Mouse (Mus musculus) bone marrow macrophage, adult 2 months (primary cell): ENCODE measurements around the gene Tmco4. TPM values are rescaled to one million over a fixed set of nuclear protein-coding genes. Genes with fewer than 3 reads are reported as not detected.
A peak's percentile ranks its signal among the peaks of the same experiment; 100 is the strongest.

Experiments used
- H3K27ac ChIP-seq: 2 replicates; pipeline ENCODE4 v1.5.1; 2012; ENCODE audit warnings: low read depth, low read length; ENCODE audit not compliant: insufficient read depth
- H3K4me1 ChIP-seq: 2 replicates; pipeline ENCODE4 v1.6.1; 2012; ENCODE audit warnings: low read length; ENCODE audit not compliant: control insufficient read depth, insufficient read depth
- H3K4me3 ChIP-seq: 2 replicates; pipeline ENCODE4 v1.5.1; 2012; ENCODE audit warnings: mild to moderate bottlenecking, low read length, moderate library complexity; ENCODE audit not compliant: insufficient read depth
- CTCF ChIP-seq: IDR thresholded peaks from 2 replicates; pipeline ENCODE4 v1.5.1; 2012; ENCODE audit warnings: low read depth, mild to moderate bottlenecking, low read length, moderate library complexity
- POLR2A ChIP-seq: IDR thresholded peaks from 2 replicates; pipeline ENCODE4 v1.6.1; 2012; ENCODE audit warnings: mild to moderate bottlenecking, low read depth, low read length, borderline replicate concordance
- polyA plus RNA-seq: library from polyadenylated mRNA; stranded (reverse); fragments of >200 nt; gene quantifications from 2 replicates; pipeline ENCODE4 v1.2.4, GENCODE M21; 2012; ENCODE audit not compliant: missing spikeins, insufficient read depth, insufficient read length

Tmco4 gene
- polyA plus RNA-seq = 5.4 and 6.5 TPM in 2 replicates

GRCm38 (mm10) chr4:138972827-138973718 lies at the start of gene Tmco4:
TSS of gene Tmco4 (plus strand) at chr4:138972888.
- Histone ChIP-seq H3K27ac (peak within 1 kb of the TSS; percentile 92), H3K4me1 (peaks cover 39% of the 10 kb centered on the region), H3K4me3 (peak within 1 kb of the TSS; percentile 90)
- no peak for TF ChIP-seq CTCF
- TF ChIP-seq POLR2A = 0 out of 2 replicates have a peak, but pooled peaks have one; percentile 40

DNA sequence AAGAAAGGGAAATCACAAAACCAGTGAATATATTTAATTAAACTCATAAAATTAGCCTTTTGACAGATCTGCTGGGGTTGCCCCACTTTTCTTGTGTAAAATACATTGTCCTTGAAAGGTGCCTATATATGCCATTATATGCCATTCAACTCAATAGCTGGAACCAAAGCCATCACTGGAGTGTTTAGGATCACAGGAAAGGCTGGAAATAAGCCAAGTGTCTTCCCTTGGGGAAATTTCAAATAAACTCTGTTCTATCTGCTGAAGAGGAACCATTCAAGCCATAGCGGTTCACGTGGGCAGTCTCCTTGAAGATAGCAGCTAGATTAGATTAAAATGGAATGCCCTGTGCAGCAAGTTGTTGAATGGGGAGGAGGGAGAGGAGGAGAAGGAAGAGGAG lies 47.1 kb upstream of the Tmco4 start:
- no peak overlapping the region for H3K4me3 ChIP-seq
- no peaks in the 10 kb centered on the region for H3K4me1 ChIP-seq
- TF ChIP-seq POLR2A = no peak
- no peak for TF ChIP-seq CTCF
- no peak overlapping the region for H3K27ac ChIP-seq

- no peaks in the 10 kb centered on the region for H3K4me1 ChIP-seq
- H3K27ac ChIP-seq = no peak overlapping the region
- no peak overlapping the region for H3K4me3 ChIP-seq
- TF ChIP-seq CTCF (no peak), POLR2A (no peak)
Measured at GRCm38 (mm10) chr4:138933862-138934261, 38.8 kb upstream of the Tmco4 start.

DNA sequence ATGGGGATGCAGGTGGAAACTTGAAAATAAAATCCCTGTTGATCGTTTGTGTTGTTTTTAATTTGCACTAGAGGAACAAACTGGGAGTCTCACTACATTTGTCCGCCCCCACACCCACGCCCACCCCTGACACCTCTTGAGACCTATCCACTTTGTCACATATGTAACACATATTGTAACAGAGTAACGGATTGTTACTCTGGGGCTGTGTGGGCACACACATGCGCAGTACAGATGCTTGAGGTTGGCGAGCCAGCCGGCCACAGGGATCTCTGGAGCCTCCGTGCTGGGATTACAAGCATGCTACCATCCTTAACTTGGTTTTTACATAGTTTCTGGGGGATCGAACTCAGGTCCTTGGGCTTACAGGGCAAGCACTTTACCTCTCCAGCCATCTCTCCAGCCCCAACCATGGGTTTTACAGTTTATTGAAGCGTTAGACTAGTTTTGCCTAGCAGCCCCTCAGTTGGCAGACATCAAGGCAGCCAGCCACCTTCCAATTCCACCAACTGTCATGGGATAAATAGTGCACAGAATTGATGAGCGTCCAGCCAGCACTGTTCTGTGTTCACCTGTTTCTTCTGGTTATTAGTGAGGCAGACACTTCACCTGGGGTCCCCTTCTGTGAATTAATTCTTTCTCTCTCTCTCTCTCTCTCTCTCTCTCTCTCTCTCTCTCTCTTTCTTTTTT lies 38.1 kb upstream of the Tmco4 start:
- TF ChIP-seq CTCF (no peak), POLR2A (no peak)
- H3K4me3 ChIP-seq = no peak overlapping the region
- H3K27ac ChIP-seq = no peak overlapping the region
- H3K4me1 ChIP-seq = no peaks in the 10 kb centered on the region

DNA sequence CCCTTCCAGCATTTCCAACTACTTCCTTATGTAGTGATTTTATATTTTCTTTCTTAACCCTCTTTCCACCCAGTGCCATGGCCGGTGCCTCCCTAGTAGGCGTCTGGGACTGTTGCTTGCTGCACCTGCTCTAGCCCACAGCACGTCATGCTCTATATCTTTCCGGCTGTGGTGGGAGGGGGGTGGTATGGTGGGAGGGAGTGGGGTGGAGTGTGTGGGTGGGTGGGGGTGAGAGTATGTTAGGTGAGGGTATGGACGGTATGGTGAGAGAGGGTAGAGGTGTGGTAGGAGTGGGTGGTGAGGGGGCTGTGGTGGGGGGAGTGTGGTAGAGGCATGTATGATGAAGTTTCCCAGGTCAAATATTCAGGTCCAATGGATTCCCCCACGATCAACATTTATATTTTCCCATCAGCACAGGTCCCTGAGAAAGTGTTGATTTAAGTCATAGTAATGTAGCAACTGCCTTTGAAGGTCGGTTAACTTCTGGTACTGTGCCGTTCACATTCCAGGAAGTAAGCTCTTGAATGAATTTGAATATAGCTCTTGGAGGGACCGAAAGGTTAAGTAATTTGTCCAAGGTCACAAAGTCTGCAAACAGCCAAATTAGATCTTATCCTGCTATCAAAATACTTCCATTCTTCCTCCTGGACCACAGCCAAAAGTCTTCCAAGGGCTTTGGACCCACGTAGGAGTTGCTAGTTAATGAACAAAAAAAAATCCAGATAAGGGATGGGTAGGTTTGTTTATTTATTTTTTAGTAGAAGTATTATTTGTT lies 34.0 kb upstream of the Tmco4 start:
- H3K27ac ChIP-seq = no peak overlapping the region
- no peak for TF ChIP-seq POLR2A
- no peak for TF ChIP-seq CTCF
- no peaks in the 10 kb centered on the region for H3K4me1 ChIP-seq
- H3K4me3 ChIP-seq = no peak overlapping the region

DNA sequence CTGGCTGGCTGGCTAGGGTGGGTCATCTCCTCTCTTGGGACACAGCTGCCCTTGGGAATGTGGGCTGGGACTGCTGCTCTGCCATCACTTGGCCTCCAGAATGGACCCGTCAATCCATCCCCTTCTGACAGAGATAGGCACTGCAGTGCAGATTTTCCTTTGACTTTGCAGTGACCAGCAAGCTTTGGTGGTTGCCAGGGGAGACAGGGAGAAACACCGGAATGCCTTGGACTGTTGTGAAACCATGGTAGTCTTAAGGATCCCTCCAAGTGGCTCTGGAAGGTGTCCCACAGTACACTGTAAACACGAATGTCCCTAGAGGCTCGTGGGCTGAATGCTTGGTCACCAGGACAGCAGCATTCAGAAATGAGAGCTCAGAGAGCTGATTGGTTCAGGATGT lies 33.2 kb upstream of the Tmco4 start:
- H3K4me3 ChIP-seq = no peak overlapping the region
- H3K27ac ChIP-seq = no peak overlapping the region
- TF ChIP-seq CTCF (no peak), POLR2A (no peak)
- peaks cover 5% of the 10 kb centered on the region for H3K4me1 ChIP-seq

DNA sequence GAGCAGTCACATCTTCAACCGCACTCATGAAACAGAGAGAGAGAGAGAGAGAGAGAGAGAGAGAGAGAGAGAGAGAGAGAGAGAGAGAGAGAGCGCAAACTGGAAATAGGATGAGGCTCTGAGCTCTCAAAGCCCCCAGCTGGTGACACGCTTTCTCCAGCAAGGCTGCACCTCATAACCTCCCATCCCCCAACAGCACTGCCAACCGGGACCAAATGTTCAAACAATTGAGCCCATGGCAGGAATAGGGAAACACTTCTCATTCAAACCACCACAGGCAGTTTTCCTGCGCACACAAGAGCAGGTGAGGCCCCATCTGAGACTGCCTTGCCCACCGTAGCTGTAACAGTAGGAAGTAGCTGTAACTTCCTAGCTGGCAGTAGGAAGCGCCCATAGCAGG lies 31.3 kb upstream of the Tmco4 start:
- H3K4me1 ChIP-seq = peaks cover 5% of the 10 kb centered on the region
- no peak overlapping the region for H3K27ac ChIP-seq
- no peak for TF ChIP-seq POLR2A
- no peak for TF ChIP-seq CTCF
- no peak overlapping the region for H3K4me3 ChIP-seq

GRCm38 (mm10) chr4:138941966-138942365 lies 30.7 kb upstream of the Tmco4 start:
- H3K4me1 ChIP-seq = peaks cover 5% of the 10 kb centered on the region
- TF ChIP-seq CTCF (no peak), POLR2A (no peak)
- no peak overlapping the region for H3K27ac ChIP-seq
- H3K4me3 ChIP-seq = no peak overlapping the region

DNA sequence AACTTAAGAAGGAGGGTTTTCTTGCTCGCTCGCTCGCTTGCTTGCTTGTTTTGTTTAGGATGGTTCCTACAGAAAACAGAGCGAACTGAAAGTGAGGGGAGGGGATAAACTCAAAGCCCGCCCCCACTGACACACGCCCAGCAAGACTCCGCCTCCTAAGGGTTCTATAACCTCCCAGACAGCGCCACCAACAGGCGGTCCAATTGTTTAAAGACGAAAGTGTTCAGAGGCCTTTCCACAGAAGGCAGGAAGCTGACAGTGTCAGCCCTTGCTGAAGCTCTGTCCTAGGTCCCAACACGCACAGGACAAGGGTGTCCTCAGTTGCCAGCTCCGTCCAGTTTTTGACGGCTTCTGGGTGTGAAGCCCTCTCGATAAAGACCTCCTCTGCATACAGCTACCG lies 29.0 kb upstream of the Tmco4 start:
- peak overlapping the region; percentile 50 for H3K4me3 ChIP-seq
- peaks cover 5% of the 10 kb centered on the region for H3K4me1 ChIP-seq
- H3K27ac ChIP-seq = no peak overlapping the region
- TF ChIP-seq CTCF (peak; percentile 35; the same call in 1 of the 2 replicates), POLR2A (no peak)

DNA sequence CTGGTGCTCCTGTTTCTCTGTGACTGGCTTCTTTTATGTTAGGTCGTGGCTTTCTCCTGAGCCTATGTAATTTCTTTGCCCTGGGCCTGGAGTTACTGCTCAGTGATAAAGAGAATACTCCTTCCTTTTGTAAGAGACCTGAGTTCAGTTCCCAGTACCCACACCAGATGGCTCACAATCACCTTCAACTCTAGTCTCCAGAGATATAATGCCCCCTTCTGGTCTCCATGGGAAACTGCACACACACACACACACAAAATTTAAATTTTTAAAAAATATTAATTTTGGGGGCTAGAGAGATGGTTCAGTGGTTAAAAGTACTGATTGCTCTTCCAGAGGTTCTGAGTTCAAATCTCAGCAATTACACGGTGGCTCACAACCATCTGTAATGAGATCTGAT lies 24.4 kb upstream of the Tmco4 start:
- H3K27ac ChIP-seq = no peak overlapping the region
- TF ChIP-seq CTCF = no peak
- TF ChIP-seq POLR2A = no peak
- H3K4me3 ChIP-seq = no peak overlapping the region
- peaks cover 5% of the 10 kb centered on the region for H3K4me1 ChIP-seq
